Mouse (Mus musculus) small intestine, adult 2 months (tissue): ENCODE results near the gene Slc4a4. TPM values are rescaled to one million over a fixed set of nuclear protein-coding genes. Genes with fewer than 3 reads are reported as not detected.
A peak's percentile ranks its signal among the peaks of the same experiment; 100 is the strongest.

Source experiments
- H3K27ac ChIP-seq: fragments of 200-500 bp; 2 replicates; pipeline ENCODE4 v1.5.1; 2012; ENCODE audit warnings: low read depth, low read length, control low read depth, inconsistent platforms; ENCODE audit not compliant: insufficient read depth
- H3K27me3 ChIP-seq: fragments of 200-500 bp; 2 replicates; pipeline ENCODE4 v1.6.1; 2012; ENCODE audit warnings: mild to moderate bottlenecking, moderate library complexity, low read length, inconsistent platforms; ENCODE audit not compliant: control insufficient read depth, insufficient read depth
- H3K36me3 ChIP-seq: fragments of 200-500 bp; 2 replicates; pipeline ENCODE4 v1.6.1; 2012; ENCODE audit warnings: mild to moderate bottlenecking, low read length, control low read depth, inconsistent platforms; ENCODE audit not compliant: control insufficient read depth, insufficient read depth
- H3K4me1 ChIP-seq: fragments of 200-500 bp; 2 replicates; pipeline ENCODE4 v1.6.1; 2012; ENCODE audit warnings: low read length, inconsistent platforms, mixed read lengths; ENCODE audit not compliant: control insufficient read depth, insufficient read depth, insufficient read length
- H3K4me3 ChIP-seq: fragments of 200-500 bp; 2 replicates; pipeline ENCODE4 v1.5.1; 2012; ENCODE audit warnings: low read depth, mild to moderate bottlenecking, control low read depth, inconsistent platforms, low read length, moderate library complexity
- CTCF ChIP-seq: fragments of 200-500 bp; IDR thresholded peaks from 2 replicates; pipeline ENCODE4 v1.5.1; 2012; ENCODE audit warnings: low read depth, mild to moderate bottlenecking, control low read depth, inconsistent platforms, low read length, moderate library complexity, mixed read lengths; ENCODE audit not compliant: insufficient replicate concordance, insufficient read length; ENCODE audit errors: extremely low read depth
- POLR2A ChIP-seq: fragments of 200-500 bp; IDR thresholded peaks from 2 replicates; pipeline ENCODE4 v1.6.1; 2012; ENCODE audit warnings: low read depth, mild to moderate bottlenecking, control low read depth, inconsistent platforms, low read length, moderate library complexity
- WGBS: fragments of 180-500 bp; shearing (Covaris S2); methylation state at CpG from one replicate; pipeline ENCODE4 v1.1.7; 2018; 5-methylcytosine and 5-hydroxymethylcytosine counted together
- polyA plus RNA-seq: library from polyadenylated mRNA; depleted of rRNA; stranded (reverse); fragments of >200 nt; gene quantifications from 2 replicates; pipeline ENCODE4 v1.2.3, GENCODE M21; 2012

Gene Slc4a4
- polyA plus RNA-seq, 1 experiment, result 15.3 TPM

- WGBS, result 93% methylated on average over 2 of the region's 2 CpGs
- TF ChIP-seq POLR2A (no peak), CTCF (no peak)
- no peaks in the 10 kb centered on the region for H3K4me1 ChIP-seq
- no peaks in the 10 kb centered on the region for H3K27me3 ChIP-seq
- peaks cover 13% of the 10 kb centered on the region for H3K36me3 ChIP-seq
- no peak overlapping the region for H3K27ac ChIP-seq
- no peak overlapping the region for H3K4me3 ChIP-seq
These were observed 284.6 kb downstream of the Slc4a4 start for GRCm38 (mm10) chr5:89171025-89171718.

- TF ChIP-seq POLR2A, result no peak
- no peak for TF ChIP-seq CTCF
- no peaks in the 10 kb centered on the region for H3K36me3 ChIP-seq
- H3K27ac ChIP-seq, result no peak overlapping the region
- WGBS, result 81% methylated on average over 3 of the region's 3 CpGs
- H3K4me1 ChIP-seq, result no peaks in the 10 kb centered on the region
- H3K4me3 ChIP-seq, result no peak overlapping the region
- H3K27me3 ChIP-seq, result no peaks in the 10 kb centered on the region
These were observed 303.4 kb downstream of the Slc4a4 start for GRCm38 (mm10) chr5:89190063-89190462.

- no peak overlapping the region for H3K4me3 ChIP-seq
- TF ChIP-seq CTCF, result no peak
- TF ChIP-seq POLR2A, result no peak
- H3K4me1 ChIP-seq, result no peaks in the 10 kb centered on the region
- no peaks in the 10 kb centered on the region for H3K27me3 ChIP-seq
- no peak overlapping the region for H3K27ac ChIP-seq
- WGBS, result 91% methylated on average over 3 of the region's 3 CpGs
- peaks cover 3% of the 10 kb centered on the region for H3K36me3 ChIP-seq
These were observed 308.0 kb downstream of the Slc4a4 start for GRCm38 (mm10) chr5:89194654-89195053.

GRCm38 (mm10) chr5:89198501-89198900, 311.9 kb downstream of the Slc4a4 start:
- WGBS, result 64% methylated on average over 2 of the region's 2 CpGs
- Histone ChIP-seq H3K27me3 (no peaks in the 10 kb centered on the region), H3K4me1 (no peaks in the 10 kb centered on the region), H3K27ac (no peak overlapping the region), H3K4me3 (no peak overlapping the region), H3K36me3 (peaks cover 9% of the 10 kb centered on the region)
- TF ChIP-seq POLR2A (no peak), CTCF (no peak)

GRCm38 (mm10) chr5:89209973-89210703, 323.5 kb downstream of the Slc4a4 start:
- no peak for TF ChIP-seq CTCF
- no peak for TF ChIP-seq POLR2A
- H3K4me1 ChIP-seq, result no peaks in the 10 kb centered on the region
- H3K27me3 ChIP-seq, result no peaks in the 10 kb centered on the region
- peaks cover 7% of the 10 kb centered on the region for H3K36me3 ChIP-seq
- no peak overlapping the region for H3K4me3 ChIP-seq
- 66% methylated on average over 7 of the region's 7 CpGs for WGBS
- H3K27ac ChIP-seq, result no peak overlapping the region

GRCm38 (mm10) chr5:89211057-89211456, 324.4 kb downstream of the Slc4a4 start:
- H3K4me3 ChIP-seq, result no peak overlapping the region

GRCm38 (mm10) chr5:89218222-89218621, 331.6 kb downstream of the Slc4a4 start:
- TF ChIP-seq POLR2A, result no peak
- no peak for TF ChIP-seq CTCF
- H3K4me3 ChIP-seq, result no peak overlapping the region
- peak overlapping the region; percentile 74 for H3K27ac ChIP-seq
- H3K4me1 ChIP-seq, result peaks cover 7% of the 10 kb centered on the region; the same call in 1 of the 2 replicates
- H3K27me3 ChIP-seq, result no peaks in the 10 kb centered on the region
- H3K36me3 ChIP-seq, result peaks cover 10% of the 10 kb centered on the region; the same call in 1 of the 2 replicates
- WGBS, result 26% methylated on average over 8 of the region's 8 CpGs

More at GRCm38 (mm10) chr5:89211057-89211456, 324.4 kb downstream of the Slc4a4 start:
- no peaks in the 10 kb centered on the region for H3K27me3 ChIP-seq
- WGBS, result 41% methylated on average over 1 of the region's 1 CpGs
- H3K4me1 ChIP-seq, result no peaks in the 10 kb centered on the region
- H3K27ac ChIP-seq, result no peak overlapping the region
- H3K36me3 ChIP-seq, result peaks cover 11% of the 10 kb centered on the region
- TF ChIP-seq CTCF, result no peak
- no peak for TF ChIP-seq POLR2A
